Mouse (Mus musculus) stomach, embryonic 16.5 days (tissue): ENCODE measurements around the gene 1700008P02Rik. TPM values are rescaled to one million over a fixed set of nuclear protein-coding genes. Genes with fewer than 3 reads are reported as not detected.
"Not testable (repeated sequence)": the region's sequence is repeated elsewhere in the genome, so short reads cannot be mapped to it uniquely, and the experiment has no call there.

Experiments used
- ATAC-seq: fragments of 200-750 bp; cut with Nextera tagmentation; 2 replicates; pipeline ENCODE4 v1.8.0; 2017; ENCODE audit warnings: moderate number of reproducible peaks, moderate TSS enrichment; ENCODE audit not compliant: insufficient read depth, low FRiP score
- H3K27ac ChIP-seq: fragments of 300-500 bp; sonication (generic); 2 replicates; pipeline ENCODE4 v1.5.1; 2014; ENCODE audit warnings: low read length
- H3K27me3 ChIP-seq: fragments of 300-500 bp; sonication (generic); 2 replicates; pipeline ENCODE4 v1.6.1; 2014; ENCODE audit warnings: low read length, control low read depth, mixed read lengths; ENCODE audit not compliant: control insufficient read depth, insufficient read depth
- H3K36me3 ChIP-seq: fragments of 300-500 bp; sonication (generic); 2 replicates; pipeline ENCODE4 v1.6.1; 2014; ENCODE audit warnings: low read length; ENCODE audit not compliant: control insufficient read depth, insufficient read depth
- H3K4me1 ChIP-seq: fragments of 300-500 bp; sonication (generic); 2 replicates; pipeline ENCODE4 v1.6.1; 2014; ENCODE audit warnings: low read length, control low read depth, mixed read lengths; ENCODE audit not compliant: control insufficient read depth, insufficient read depth
- H3K4me2 ChIP-seq: fragments of 300-500 bp; sonication (generic); 2 replicates; pipeline ENCODE4 v1.6.1; 2014; ENCODE audit warnings: low read depth, low read length, mixed read lengths
- H3K4me3 ChIP-seq: fragments of 300-500 bp; sonication (generic); replicated peaks from 2 replicates; pipeline ENCODE4 v1.5.1; 2014; ENCODE audit warnings: mild to moderate bottlenecking, low read length
- H3K9ac ChIP-seq: fragments of 300-500 bp; sonication (generic); 2 replicates; pipeline ENCODE4 v1.6.1; 2014; ENCODE audit warnings: low read length
- H3K9me3 ChIP-seq: fragments of 300-500 bp; sonication (generic); replicated peaks from 2 replicates; pipeline ENCODE4 v1.6.1; 2016; ENCODE audit warnings: low read length, control low read depth; ENCODE audit not compliant: control insufficient read depth
- WGBS: fragments of 180-500 bp; shearing (Covaris S2); extraction: QIAGEN DNeasy Blood & Tissue Kit; methylation state at CpG from one replicate; pipeline ENCODE4 v1.1.7; 2014; 5-methylcytosine and 5-hydroxymethylcytosine counted together
- polyA plus RNA-seq: library from polyadenylated mRNA; unstranded; fragments of >200 nt; fragmentation: Nextera tagmentation; extraction: Ambion mirVana; gene quantifications from 2 replicates; pipeline ENCODE4 v1.2.1, GENCODE M21; 2015

The 1700008P02Rik gene
- polyA plus RNA-seq, result not detected in 2 replicates

GRCm38 (mm10) chr3:6620343-6620742, at the start of gene 1700008P02Rik:
TSS of gene 1700008P02Rik (minus strand) at chr3:6620443.
- Histone ChIP-seq H3K27ac (no peak within 1 kb of the TSS), H3K4me2 (no peak within 1 kb of the TSS), H3K9ac (no peak within 1 kb of the TSS), H3K36me3 (no peaks in the 10 kb centered on the region), H3K27me3 (no peaks in the 10 kb centered on the region), H3K4me1 (no peaks in the 10 kb centered on the region), H3K9me3 (no peaks in the 10 kb centered on the region), H3K4me3 (no peak within 1 kb of the TSS)
- no peak for ATAC-seq
- 91% methylated on average over 7 of the region's 7 CpGs for WGBS

- Histone ChIP-seq H3K27me3 (no peaks in the 10 kb centered on the region), H3K9ac (no peak overlapping the region), H3K27ac (no peak overlapping the region), H3K4me3 (no peak overlapping the region), H3K4me1 (no peaks in the 10 kb centered on the region), H3K36me3 (no peaks in the 10 kb centered on the region), H3K4me2 (no peak overlapping the region), H3K9me3 (no peaks in the 10 kb centered on the region)
- no peak for ATAC-seq
- WGBS, result 75% methylated on average over 2 of the region's 2 CpGs
Measured at GRCm38 (mm10) chr3:6649411-6649810, 29.2 kb upstream of the 1700008P02Rik start.

GRCm38 (mm10) chr3:6638151-6638550, 17.9 kb upstream of the 1700008P02Rik start:
- not testable (repeated sequence) for H3K9ac ChIP-seq, H3K27me3 ChIP-seq, H3K36me3 ChIP-seq, ATAC-seq, H3K9me3 ChIP-seq, H3K4me3 ChIP-seq, H3K27ac ChIP-seq, H3K4me2 ChIP-seq, H3K4me1 ChIP-seq

GRCm38 (mm10) chr3:6634256-6634655, 14.0 kb upstream of the 1700008P02Rik start:
- no peaks in the 10 kb centered on the region for H3K36me3 ChIP-seq
- no peaks in the 10 kb centered on the region for H3K4me1 ChIP-seq
- H3K27me3 ChIP-seq, result no peaks in the 10 kb centered on the region
- no peak for ATAC-seq
- no peak overlapping the region for H3K4me3 ChIP-seq
- no peak overlapping the region for H3K27ac ChIP-seq
- H3K4me2 ChIP-seq, result no peak overlapping the region
- H3K9me3 ChIP-seq, result no peaks in the 10 kb centered on the region
- H3K9ac ChIP-seq, result no peak overlapping the region

- Histone ChIP-seq H3K4me2 (no peak overlapping the region), H3K27ac (no peak overlapping the region), H3K9me3 (no peaks in the 10 kb centered on the region), H3K36me3 (no peaks in the 10 kb centered on the region), H3K9ac (no peak overlapping the region), H3K27me3 (no peaks in the 10 kb centered on the region), H3K4me3 (no peak overlapping the region), H3K4me1 (no peaks in the 10 kb centered on the region)
- ATAC-seq, result no peak
Measured at GRCm38 (mm10) chr3:6617881-6618280, 2.4 kb downstream of the 1700008P02Rik start.
